ENCODE assay signal across 23 mouse cellular contexts in genomic region chr19:59236046-59236445, GRCm38 (mm10). TPM values are rescaled to one million over a fixed set of nuclear protein-coding genes. Genes with fewer than 3 reads are reported as not detected.
"Had no signal": no experiment of that assay in that cellular context is flagged by ENCODE, and none has a peak within 500 bp of the region (broad histone marks: within the 10 kb centered on the region; RNA-seq: fewer than 3 reads in every experiment).

No protein-coding gene starts in this region.

- DNase-seq: retina, postnatal 1 day; right cerebral cortex, adult 18-20 months; right cerebral cortex, postnatal 14 days; right cerebral cortex, postnatal 25 days; right cerebral cortex, postnatal 4 days; spleen, adult 18-20 months; thymus, adult 18-20 months; thymus, adult 2 months; thymus, postnatal 14 days; thymus, postnatal 25 days; thymus, postnatal 36 days; thymus, postnatal 4 days had no signal

- H3K9me3 ChIP-seq: neural tube, embryonic 12.5 days; neural tube, embryonic 13.5 days; neural tube, embryonic 15.5 days; stomach, embryonic 15.5 days had no signal

- H3K4me1 ChIP-seq: neural tube, embryonic 12.5 days; neural tube, embryonic 13.5 days; neural tube, embryonic 15.5 days; stomach, embryonic 15.5 days had no signal

- H3K27me3 ChIP-seq: stomach, embryonic 15.5 days had no signal

- H3K4me3 ChIP-seq: neural tube, embryonic 12.5 days; neural tube, embryonic 13.5 days; neural tube, embryonic 15.5 days; stomach, embryonic 15.5 days had no signal

- H3K36me3 ChIP-seq: neural tube, embryonic 12.5 days; neural tube, embryonic 13.5 days; neural tube, embryonic 15.5 days; stomach, embryonic 15.5 days had no signal

- H3K4me2 ChIP-seq: neural tube, embryonic 12.5 days; neural tube, embryonic 13.5 days; neural tube, embryonic 15.5 days; stomach, embryonic 15.5 days had no signal

- H3K9ac ChIP-seq: neural tube, embryonic 12.5 days; neural tube, embryonic 13.5 days; neural tube, embryonic 15.5 days; stomach, embryonic 15.5 days had no signal

- H3K27ac ChIP-seq: neural tube, embryonic 12.5 days; neural tube, embryonic 13.5 days; neural tube, embryonic 15.5 days; stomach, embryonic 15.5 days had no signal

RNA-seq across cellular contexts. Expression of gene Kcnk18, which starts 17.0 kb away (rescaled TPM):
- total RNA-seq: neutrophil, adult 5-6 weeks had no signal
- polyA plus RNA-seq: neural tube, embryonic 12.5 days; neural tube, embryonic 13.5 days; neural tube, embryonic 14.5 days; small intestine, adult 2 months; spleen, adult 2 months; stomach, embryonic 14.5 days; stomach, embryonic 15.5 days; thymus, adult 2 months; thymus, postnatal 0 days; urinary bladder, adult 2 months had no signal
